Mouse (Mus musculus) neural tube, embryonic 11.5 days (tissue): Measurements from ENCODE around the gene Gm20388. TPM values are rescaled to one million over a fixed set of nuclear protein-coding genes. Genes with fewer than 3 reads are reported as not detected.

Experiments
- ATAC-seq: fragments of 200-750 bp; cut with Nextera tagmentation; 2 replicates; pipeline ENCODE4 v1.8.0; 2017; ENCODE audit warnings: moderate number of reproducible peaks, mild to moderate bottlenecking, moderate TSS enrichment, moderate library complexity; ENCODE audit not compliant: insufficient read depth, low FRiP score, low TSS enrichment
- DNase-seq: peaks from one replicate; pipeline ENCODE4 v3.0.0-alpha.2; 2015; ENCODE audit warnings: low spot score
- H3K27ac ChIP-seq: fragments of 300-500 bp; sonication (generic); 2 replicates; pipeline ENCODE4 v1.5.1; 2014; ENCODE audit warnings: low read depth, mild to moderate bottlenecking, low read length
- H3K27me3 ChIP-seq: fragments of 300-500 bp; sonication (generic); 2 replicates; pipeline ENCODE4 v1.6.1; 2014; ENCODE audit warnings: mild to moderate bottlenecking, low read length, mixed read lengths; ENCODE audit not compliant: control insufficient read depth, insufficient read depth
- H3K36me3 ChIP-seq: fragments of 300-500 bp; sonication (generic); 2 replicates; pipeline ENCODE4 v1.6.1; 2014; ENCODE audit warnings: mild to moderate bottlenecking, low read length, moderate library complexity, mixed read lengths; ENCODE audit not compliant: control insufficient read depth, insufficient read depth
- H3K4me1 ChIP-seq: fragments of 300-500 bp; sonication (generic); 2 replicates; pipeline ENCODE4 v1.6.1; 2014; ENCODE audit warnings: low read length, mixed read lengths; ENCODE audit not compliant: control insufficient read depth, insufficient read depth
- H3K4me2 ChIP-seq: fragments of 300-500 bp; sonication (generic); 2 replicates; pipeline ENCODE4 v1.6.1; 2014; ENCODE audit warnings: low read depth, mild to moderate bottlenecking, moderate library complexity
- H3K4me3 ChIP-seq: fragments of 300-500 bp; sonication (generic); 2 replicates; pipeline ENCODE4 v1.5.1; 2014; ENCODE audit warnings: low read depth, low read length
- H3K9ac ChIP-seq: fragments of 300-500 bp; sonication (generic); 2 replicates; pipeline ENCODE4 v1.6.1; 2014; ENCODE audit warnings: mild to moderate bottlenecking, low read length
- H3K9me3 ChIP-seq: fragments of 300-500 bp; sonication (generic); 2 replicates; pipeline ENCODE4 v1.6.1; 2016; ENCODE audit warnings: low read length; ENCODE audit not compliant: control insufficient read depth
- WGBS: fragments of 180-500 bp; shearing (Covaris S2); extraction: QIAGEN DNeasy Blood & Tissue Kit; methylation state at CpG from one replicate; pipeline ENCODE4 v1.1.7; 2014; 5-methylcytosine and 5-hydroxymethylcytosine counted together
- polyA plus RNA-seq: library from polyadenylated mRNA; unstranded; fragments of >200 nt; fragmentation: Nextera tagmentation; extraction: Ambion mirVana; gene quantifications from 2 replicates; pipeline ENCODE4 v1.2.1, GENCODE M21; 2014

Gene Gm20388
- polyA plus RNA-seq, 1 experiment from 2014 or later, result not detected

- Histone ChIP-seq H3K4me2 (no peak overlapping the region), H3K36me3 (no peaks in the 10 kb centered on the region), H3K27me3 (no peaks in the 10 kb centered on the region), H3K4me3 (no peak overlapping the region), H3K9ac (no peak overlapping the region), H3K27ac (no peak overlapping the region), H3K4me1 (peaks cover 7% of the 10 kb centered on the region; the same call in 1 of the 2 replicates), H3K9me3 (no peaks in the 10 kb centered on the region)
- WGBS, result 65% methylated on average over 11 of the region's 11 CpGs
- no peak for ATAC-seq
- no peak for DNase-seq
Observed at GRCm38 (mm10) chr8:122849152-122849910, 2938.7 kb downstream of the Gm20388 start.

- Histone ChIP-seq H3K27ac (no peak overlapping the region), H3K9me3 (no peaks in the 10 kb centered on the region)
Observed at GRCm38 (mm10) chr8:122850641-122851240, 2940.1 kb downstream of the Gm20388 start.

GRCm38 (mm10) chr8:122851692-122852545 lies 2941.3 kb downstream of the Gm20388 start:
- H3K4me1 ChIP-seq, result peaks cover 7% of the 10 kb centered on the region; the same call in 1 of the 2 replicates
- DNase-seq (no peak), ATAC-seq (no peak)
- H3K36me3 ChIP-seq, result no peaks in the 10 kb centered on the region
- no peak overlapping the region for H3K27ac ChIP-seq
- H3K9me3 ChIP-seq, result no peaks in the 10 kb centered on the region
- H3K4me3 ChIP-seq, result no peak overlapping the region
- no peak overlapping the region for H3K4me2 ChIP-seq
- H3K27me3 ChIP-seq, result no peaks in the 10 kb centered on the region
- WGBS, result 86% methylated on average over 12 of the region's 12 CpGs
- H3K9ac ChIP-seq, result no peak overlapping the region

More at GRCm38 (mm10) chr8:122850641-122851240, 2940.1 kb downstream of the Gm20388 start:
- Histone ChIP-seq H3K4me2 (no peak overlapping the region), H3K4me3 (no peak overlapping the region), H3K4me1 (peaks cover 7% of the 10 kb centered on the region; the same call in 1 of the 2 replicates), H3K27me3 (no peaks in the 10 kb centered on the region), H3K9ac (no peak overlapping the region; the same call in 1 of the 2 replicates), H3K36me3 (no peaks in the 10 kb centered on the region)
- DNase-seq, result no peak
- ATAC-seq, result no peak
- WGBS, result 59% methylated on average over 3 of the region's 3 CpGs

DNA sequence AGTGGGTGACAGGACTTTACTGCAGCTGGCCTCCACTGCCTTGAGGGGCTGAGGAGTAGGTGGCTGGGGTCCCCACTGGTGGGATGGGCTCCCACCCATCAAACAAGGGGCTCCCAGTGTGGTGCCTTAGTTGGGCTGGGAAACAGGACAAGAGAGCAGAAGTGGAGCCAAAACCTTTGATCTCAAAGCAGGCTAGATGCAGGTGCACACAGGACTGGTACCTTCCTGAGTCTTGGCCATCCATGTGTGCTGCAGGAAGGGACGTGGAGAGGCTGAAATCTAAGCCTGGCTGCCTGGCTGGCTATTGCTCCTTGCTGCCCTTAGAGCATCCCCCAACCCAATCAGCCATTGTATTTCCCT lies 2941.9 kb downstream of the Gm20388 start:
- no peaks in the 10 kb centered on the region for H3K27me3 ChIP-seq
- no peaks in the 10 kb centered on the region for H3K9me3 ChIP-seq
- H3K4me2 ChIP-seq, result no peak overlapping the region
- ATAC-seq (no peak), DNase-seq (no peak)
- H3K4me3 ChIP-seq, result no peak overlapping the region
- no peaks in the 10 kb centered on the region for H3K36me3 ChIP-seq
- peaks cover 7% of the 10 kb centered on the region; the same call in 1 of the 2 replicates for H3K4me1 ChIP-seq
- WGBS, result 67% methylated on average over 1 of the region's 1 CpGs
- no peak overlapping the region for H3K27ac ChIP-seq
- no peak overlapping the region for H3K9ac ChIP-seq

GRCm38 (mm10) chr8:122853340-122853771 lies 2942.7 kb downstream of the Gm20388 start:
- 18% methylated on average over 11 of the region's 11 CpGs for WGBS
- no peak overlapping the region for H3K4me3 ChIP-seq
- peak overlapping the region; percentile 18; the same call in 1 of the 2 replicates for H3K9ac ChIP-seq

GRCm38 (mm10) chr8:122854388-122854787 lies 2943.7 kb downstream of the Gm20388 start:
- DNase-seq (no peak), ATAC-seq (no peak)
- peaks cover 7% of the 10 kb centered on the region; the same call in 1 of the 2 replicates for H3K4me1 ChIP-seq
- no peak overlapping the region for H3K4me3 ChIP-seq
- no peak overlapping the region; the same call in 1 of the 2 replicates for H3K9ac ChIP-seq
- 71% methylated on average over 7 of the region's 7 CpGs for WGBS
- H3K27me3 ChIP-seq, result no peaks in the 10 kb centered on the region
- no peaks in the 10 kb centered on the region for H3K9me3 ChIP-seq
- H3K36me3 ChIP-seq, result no peaks in the 10 kb centered on the region
- H3K4me2 ChIP-seq, result no peak overlapping the region
- H3K27ac ChIP-seq, result no peak overlapping the region

More at GRCm38 (mm10) chr8:122853340-122853771, 2942.7 kb downstream of the Gm20388 start:
- peaks cover 7% of the 10 kb centered on the region; the same call in 1 of the 2 replicates for H3K4me1 ChIP-seq
- no peaks in the 10 kb centered on the region for H3K27me3 ChIP-seq
- peak; percentile 81 for ATAC-seq
- H3K4me2 ChIP-seq, result no peak overlapping the region
- H3K36me3 ChIP-seq, result no peaks in the 10 kb centered on the region
- no peaks in the 10 kb centered on the region for H3K9me3 ChIP-seq
- DNase-seq, result peak; percentile 57
- H3K27ac ChIP-seq, result no peak overlapping the region

- 85% methylated on average over 4 of the region's 4 CpGs for WGBS
- H3K36me3 ChIP-seq, result no peaks in the 10 kb centered on the region
- no peak overlapping the region for H3K27ac ChIP-seq
- no peaks in the 10 kb centered on the region for H3K27me3 ChIP-seq
- no peaks in the 10 kb centered on the region for H3K9me3 ChIP-seq
- no peak for ATAC-seq
- no peak for DNase-seq
- H3K4me2 ChIP-seq, result no peak overlapping the region
- no peak overlapping the region for H3K9ac ChIP-seq
- H3K4me3 ChIP-seq, result no peak overlapping the region
- H3K4me1 ChIP-seq, result peaks cover 7% of the 10 kb centered on the region; the same call in 1 of the 2 replicates
Observed at GRCm38 (mm10) chr8:122855123-122855522, 2944.5 kb downstream of the Gm20388 start.

DNA sequence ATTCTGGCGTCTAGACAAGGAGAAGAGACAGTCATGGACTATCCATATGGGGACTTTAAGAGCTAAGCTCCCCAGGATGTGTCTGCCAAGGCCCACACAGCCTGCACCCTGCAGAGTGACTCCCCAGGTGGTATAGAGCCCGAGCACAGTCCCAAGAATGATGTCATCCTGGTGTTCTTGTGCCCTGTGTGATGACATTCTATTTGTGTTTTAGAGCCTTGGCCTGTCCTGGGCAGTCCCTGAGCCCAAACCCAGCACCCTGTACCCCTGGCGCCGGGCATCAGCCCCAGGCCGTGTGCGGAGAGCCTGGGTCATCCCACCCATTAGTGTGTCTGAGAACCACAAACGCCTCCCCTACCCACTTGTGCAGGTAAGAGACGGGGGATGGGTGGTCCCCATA lies 2945.6 kb downstream of the Gm20388 start:
- Histone ChIP-seq H3K4me2 (no peak overlapping the region), H3K4me3 (no peak overlapping the region), H3K9ac (no peak overlapping the region), H3K4me1 (peaks cover 7% of the 10 kb centered on the region; the same call in 1 of the 2 replicates), H3K36me3 (no peaks in the 10 kb centered on the region), H3K9me3 (no peaks in the 10 kb centered on the region), H3K27me3 (no peaks in the 10 kb centered on the region), H3K27ac (no peak overlapping the region)
- 85% methylated on average over 8 of the region's 8 CpGs for WGBS
- DNase-seq (no peak), ATAC-seq (no peak)
